Mouse (Mus musculus): Measurements from ENCODE around the gene Gm45717.

- TF ChIP-seq EP300 (IDR thresholded peaks at IDR 0.05; ENCODE audit: insufficient read depth, low read depth, low read length) (no peak), CTCF (IDR thresholded peaks at IDR 0.05) (no peak), POLR2A (IDR thresholded peaks at IDR 0.05; ENCODE audit: insufficient read depth, low read depth, low read length) (no peak)
Measured at GRCm38 (mm10) chr7:140998853-140999700, 43.3 kb upstream of the Gm45717 start.
